Mouse (Mus musculus): Measurements from ENCODE around the gene Arhgef40.
A peak's percentile ranks its signal among the peaks of the same experiment; 100 is the strongest.

Arhgef40 gene

GRCm38 (mm10) chr14:52005141-52005540, 20.6 kb downstream of the Arhgef40 start:
- DNase-seq = no peak

- no peak for DNase-seq
Measured at GRCm38 (mm10) chr14:52005616-52006015, 21.1 kb downstream of the Arhgef40 start.

- DNase-seq = no peak
Measured at GRCm38 (mm10) chr14:52006241-52006640, 21.7 kb downstream of the Arhgef40 start.

GRCm38 (mm10) chr14:52006771-52007170, 22.3 kb downstream of the Arhgef40 start:
- DNase-seq = no peak

- peak; percentile 93 for DNase-seq
Measured at GRCm38 (mm10) chr14:52008321-52009203, 24.0 kb downstream of the Arhgef40 start.

- DNase-seq = no peak
Measured at GRCm38 (mm10) chr14:52009361-52009760, 24.8 kb downstream of the Arhgef40 start.

- DNase-seq = no peak
Measured at GRCm38 (mm10) chr14:52009841-52010240, 25.3 kb downstream of the Arhgef40 start.

GRCm38 (mm10) chr14:52010446-52011111, 26.1 kb downstream of the Arhgef40 start:
- peak; percentile 86 for DNase-seq

GRCm38 (mm10) chr14:52011683-52012082, 27.2 kb downstream of the Arhgef40 start:
- DNase-seq = no peak

- no peak for DNase-seq
Measured at GRCm38 (mm10) chr14:52012085-52012484, 27.6 kb downstream of the Arhgef40 start.

- DNase-seq = no peak
Measured at GRCm38 (mm10) chr14:52012553-52012952, 28.0 kb downstream of the Arhgef40 start.

- DNase-seq = no peak
Measured at GRCm38 (mm10) chr14:52013021-52013610, 28.6 kb downstream of the Arhgef40 start.

GRCm38 (mm10) chr14:52013771-52014219, 29.3 kb downstream of the Arhgef40 start:
- DNase-seq = no peak

- DNase-seq = no peak
Measured at GRCm38 (mm10) chr14:52014271-52014760, 29.8 kb downstream of the Arhgef40 start.

- DNase-seq = peak; percentile 59
Measured at GRCm38 (mm10) chr14:52014761-52015311, 30.3 kb downstream of the Arhgef40 start.

- DNase-seq = no peak
Measured at GRCm38 (mm10) chr14:52015445-52016100, 31.1 kb downstream of the Arhgef40 start, which contains the start of gene Tmem253. Gene Tmem253, plus strand, starts transcription at chr14:52015658.

- peak; percentile 65 for DNase-seq
Measured at GRCm38 (mm10) chr14:52016625-52017405, 32.3 kb downstream of the Arhgef40 start.

- DNase-seq = no peak
Measured at GRCm38 (mm10) chr14:52017662-52018061, 33.1 kb downstream of the Arhgef40 start.

- DNase-seq = peak; percentile 28
Measured at GRCm38 (mm10) chr14:52018248-52019050, 33.9 kb downstream of the Arhgef40 start.

GRCm38 (mm10) chr14:52019051-52019589, 34.6 kb downstream of the Arhgef40 start:
- DNase-seq = no peak
